11 mouse cellular contexts compared by ENCODE assay signal in genomic region chr11:61212102-61212501, GRCm38 (mm10). TPM values are rescaled to one million over a fixed set of nuclear protein-coding genes. Genes with fewer than 3 reads are reported as not detected.
DNase-seq lines count a peak whose midpoint lies in the region; ATAC-seq and TF ChIP-seq lines count a peak whose summit lies in the region.
"Had no signal": no experiment of that assay in that cellular context is flagged by ENCODE, and none has a peak within 500 bp of the region (broad histone marks: within the 10 kb centered on the region; RNA-seq: fewer than 3 reads in every experiment).

No protein-coding gene starts in this region.

- H3K4me2 ChIP-seq in CH12.LX (ENCODE audit: insufficient read depth, low read depth, poor library complexity, severe bottlenecking): peak overlapping the region; percentile 6
- no peak overlapping the region for H3K4me2 ChIP-seq in liver, postnatal 0 days (ENCODE audit: low read depth, low read length)
- H3K4me2 ChIP-seq in forebrain, embryonic 14.5 days (ENCODE audit: low read length): no peak overlapping the region
- H3K4me2 ChIP-seq: hindbrain, embryonic 14.5 days; liver, embryonic 15.5 days had no signal

- H3K27me3 ChIP-seq in kidney, adult 2 months (replicated peaks; ENCODE audit: control insufficient read depth, insufficient read depth, low read length): no peaks in the 10 kb centered on the region
- H3K27me3 ChIP-seq in CH12.LX (replicated peaks): peaks cover 28% of the 10 kb centered on the region
- H3K27me3 ChIP-seq in liver, postnatal 0 days (ENCODE audit: insufficient read depth, low read length): peaks cover 17% of the 10 kb centered on the region; the same call in 1 of the 2 replicates
- H3K27me3 ChIP-seq in forebrain, embryonic 14.5 days (replicated peaks; ENCODE audit: control insufficient read depth, insufficient read depth, low read length): no peaks in the 10 kb centered on the region

- H3K36me3 ChIP-seq in kidney, adult 2 months (ENCODE audit: control insufficient read depth, insufficient read depth, low read length): no peaks in the 10 kb centered on the region
- H3K36me3 ChIP-seq in CH12.LX (replicated peaks in 1 of 2; ENCODE audit: control insufficient read depth in 1 of 2, insufficient read depth in 1 of 2, low read length in 1 of 2): no peaks in the 10 kb centered on the region
- no peaks in the 10 kb centered on the region for H3K36me3 ChIP-seq in liver, postnatal 0 days (replicated peaks; ENCODE audit: insufficient read depth, low read length)
- H3K36me3 ChIP-seq in forebrain, embryonic 14.5 days (ENCODE audit: control insufficient read depth, insufficient read depth, low read length): no peaks in the 10 kb centered on the region
- H3K36me3 ChIP-seq: liver, embryonic 15.5 days had no signal

- H3K9me3 ChIP-seq in CH12.LX (replicated peaks; ENCODE audit: low read length): no peaks in the 10 kb centered on the region
- no peaks in the 10 kb centered on the region for H3K9me3 ChIP-seq in liver, postnatal 0 days (ENCODE audit: low read length)
- H3K9me3 ChIP-seq in forebrain, embryonic 14.5 days (replicated peaks; ENCODE audit: control insufficient read depth, low read length): no peaks in the 10 kb centered on the region
- H3K9me3 ChIP-seq: liver, embryonic 15.5 days had no signal

- H3K9ac ChIP-seq in CH12.LX (ENCODE audit: insufficient read depth, low read depth): no peak overlapping the region
- no peak overlapping the region for H3K9ac ChIP-seq in liver, postnatal 0 days (replicated peaks)
- H3K9ac ChIP-seq in forebrain, embryonic 14.5 days (ENCODE audit: low read length): no peak overlapping the region
- H3K9ac ChIP-seq: hindbrain, embryonic 14.5 days; liver, embryonic 15.5 days had no signal

- TF ChIP-seq EP300 in CH12.LX (IDR thresholded peaks at IDR 0.05; ENCODE audit: low read length): no peak
- no peak for TF ChIP-seq EP300 in liver, postnatal 0 days (IDR thresholded peaks at IDR 0.05; ENCODE audit: low read depth)

- in situ Hi-C loops in CH12.LX (cut with MboI; ENCODE audit: low pct_ligation_motif_present, low pct_unique_long_range_greater_than_20kb, low sequenced_read_pairs): no loop called here

- TF ChIP-seq CTCF in kidney, adult 2 months (conservative IDR thresholded peaks at IDR 0.05; ENCODE audit: insufficient read depth, insufficient read length, low read depth, low read length): peak; percentile 41
- peak in 1 of 2 experiments; percentile 59; a peak in 2 of 4 replicates for TF ChIP-seq CTCF in CH12.LX (conservative IDR thresholded peaks at IDR 0.05 in 1 of 2, IDR thresholded peaks at IDR 0.05 in 1 of 2; ENCODE audit: low read depth in 2 of 2, low read length in 2 of 2)
- TF ChIP-seq CTCF in liver, postnatal 0 days (IDR thresholded peaks at IDR 0.05; ENCODE audit: low read depth): peak; percentile 52

- DNase-seq in adrenal gland, postnatal 10 days: peak; percentile 18
- no peak for DNase-seq in adrenal gland, adult 2 months
- no peak for DNase-seq in kidney, adult 2 months
- no peak for DNase-seq in kidney, adult 11 months
- DNase-seq in CH12.LX (ENCODE audit: extremely low read depth): peak; percentile 39
- peak; percentile 27 for DNase-seq in liver, postnatal 0 days
- no peak for DNase-seq in forebrain, embryonic 14.5 days (ENCODE audit: low spot score)
- DNase-seq in yolk sac, embryonic 10.5 days (ENCODE audit: low spot score): no peak

- dilution Hi-C loops in CH12.LX (cut with MboI; ENCODE audit: extremely low pct_ligation_motif_present, extremely low pct_unique_long_range_greater_than_20kb, low sequenced_read_pairs): no loop called here

- no peaks in the 10 kb centered on the region for H3K4me1 ChIP-seq in kidney, adult 2 months (ENCODE audit: control insufficient read depth, insufficient read depth, low read length)
- peaks cover 15 to 16% of the 10 kb centered on the region in 2 experiments for H3K4me1 ChIP-seq in CH12.LX (ENCODE audit: control insufficient read depth in 1 of 2, insufficient read depth in 2 of 2)
- H3K4me1 ChIP-seq in liver, postnatal 0 days (ENCODE audit: insufficient read depth): 0 out of 2 replicates have a peak, but pooled peaks cover 3% of the 10 kb centered on the region
- no peaks in the 10 kb centered on the region for H3K4me1 ChIP-seq in forebrain, embryonic 14.5 days (ENCODE audit: control insufficient read depth, insufficient read depth, low read length)
- H3K4me1 ChIP-seq: liver, embryonic 15.5 days had no signal

- no peak for ATAC-seq in liver, postnatal 0 days
- ATAC-seq in forebrain, embryonic 14.5 days: no peak

- H3K27ac ChIP-seq in kidney, adult 2 months (ENCODE audit: insufficient read depth, low read depth, low read length): no peak overlapping the region
- H3K27ac ChIP-seq in CH12.LX (ENCODE audit: insufficient read depth, low read depth): no peak overlapping the region
- no peak overlapping the region for H3K27ac ChIP-seq in liver, postnatal 0 days (ENCODE audit: low read depth)
- no peak overlapping the region for H3K27ac ChIP-seq in forebrain, embryonic 14.5 days (ENCODE audit: low read depth, low read length)
- H3K27ac ChIP-seq: hindbrain, embryonic 14.5 days; liver, embryonic 15.5 days had no signal

- no peaks in the 10 kb centered on the region for H3K79me2 ChIP-seq in CH12.LX (replicated peaks; ENCODE audit: control insufficient read depth, extremely low read depth, insufficient read depth, poor library complexity, severe bottlenecking)

- 32% methylated on average over 20 of the region's 20 CpGs for whole genome bisulfite sequencing in kidney, adult 2 months
- 34% methylated on average over 20 of the region's 20 CpGs for WGBS in liver, postnatal 0 days (ENCODE audit: insufficient replicate concordance)
- WGBS in forebrain, embryonic 14.5 days: 41% methylated on average over 20 of the region's 20 CpGs

- peak; percentile 5 for TF ChIP-seq RAD21 in CH12.LX (IDR thresholded peaks at IDR 0.05; ENCODE audit: low read depth, low read length)

- H3K4me3 ChIP-seq in kidney, adult 2 months (ENCODE audit: insufficient read depth, low read depth, low read length): no peak overlapping the region
- H3K4me3 ChIP-seq in CH12.LX (replicated peaks in 1 of 3; ENCODE audit: low read depth in 2 of 3, low read length in 2 of 3, poor library complexity in 1 of 3): no peak overlapping the region
- no peak overlapping the region for H3K4me3 ChIP-seq in liver, postnatal 0 days (ENCODE audit: low read depth, low read length)
- no peak overlapping the region for H3K4me3 ChIP-seq in forebrain, embryonic 14.5 days (ENCODE audit: low read depth, low read length)
- H3K4me3 ChIP-seq: erythroblast, embryonic 14.5 days; liver, embryonic 15.5 days had no signal

- TF ChIP-seq POLR2A in kidney, adult 2 months (IDR thresholded peaks at IDR 0.05; ENCODE audit: low read depth, low read length): no peak
- no peak for TF ChIP-seq POLR2A in CH12.LX (IDR thresholded peaks at IDR 0.05; ENCODE audit: low read depth, low read length)

TF ChIP-seq in CH12.LX, 34 proteins besides CTCF, POLR2A, EP300 and RAD21 (continues in another document):
- no peak for TF ChIP-seq ETS1 (conservative IDR thresholded peaks at IDR 0.05; ENCODE audit: low read depth, low read length)
- no peak for TF ChIP-seq JUN (IDR thresholded peaks at IDR 0.05; ENCODE audit: insufficient read depth, low read depth, low read length)
- no peak for TF ChIP-seq ZKSCAN1 (IDR thresholded peaks at IDR 0.05; ENCODE audit: borderline replicate concordance, low read depth, low read length)
- TF ChIP-seq PAX5 (IDR thresholded peaks at IDR 0.05; ENCODE audit: low read length): no peak
- TF ChIP-seq IRF4 (IDR thresholded peaks at IDR 0.05; ENCODE audit: low read depth, low read length): peak; percentile 56; the same call in 1 of the 2 replicates
- TF ChIP-seq ZMIZ1 (IDR thresholded peaks at IDR 0.05; ENCODE audit: low read depth, low read length): no peak
- no peak for TF ChIP-seq USF1 (IDR thresholded peaks at IDR 0.05; ENCODE audit: low read depth, low read length)
- no peak for TF ChIP-seq POLR2AphosphoS2 (IDR thresholded peaks at IDR 0.05; ENCODE audit: low read depth, low read length)
- peak; percentile 89 for TF ChIP-seq ELF1 (IDR thresholded peaks at IDR 0.05; ENCODE audit: low read depth, low read length)
- peak; percentile 49 for TF ChIP-seq BHLHE40 (IDR thresholded peaks at IDR 0.05; ENCODE audit: low read depth, low read length)
- peak; percentile 70 for TF ChIP-seq NRF1 (IDR thresholded peaks at IDR 0.05; ENCODE audit: low read depth, low read length)
- no peak for TF ChIP-seq ZNF384 (IDR thresholded peaks at IDR 0.05; ENCODE audit: low read depth, low read length)

RNA-seq across cellular contexts. Expression of gene Aldh3a1, which starts 4.8 kb away (rescaled TPM):
- total RNA-seq in adrenal gland, postnatal 10 days (2021): under 1 TPM in 1 of 2 experiments, not detected in 1; 0.15 TPM
- under 1 TPM in 1 of 2 experiments, not detected in 1; 0.95 TPM for total RNA-seq in adrenal gland, adult 2 months (2021)
- polyA plus RNA-seq in adrenal gland, adult 2 months (2012; rRNA removed): 0.08 and 0.15 TPM in 2 replicates
- polyA plus RNA-seq in kidney, adult 2 months (2012; rRNA removed): 1.1 and 1.3 TPM in 2 replicates
- total RNA-seq in CH12.LX (2012; rRNA removed): 0.25 and 0.29 TPM in 2 replicates
- 0.12 TPM in 1 of 2 replicates, not detected in the other for total RNA-seq in CH12.LX (2014; rRNA removed)
- 0.13 TPM in 1 of 2 replicates, not detected in the other for polyA plus RNA-seq in CH12.LX (2012; ENCODE audit: insufficient read length, low read depth)
- 0.09 and 0.12 TPM in 2 replicates for polyA plus RNA-seq in liver, postnatal 0 days (2015; fragmentation: Nextera tagmentation; extraction: Ambion mirVana)
- polyA plus RNA-seq in forebrain, embryonic 14.5 days (2014; fragmentation: Nextera tagmentation; extraction: Ambion mirVana): not detected in 2 replicates
- polyA plus RNA-seq: erythroblast, embryonic 14.5 days; hindbrain, embryonic 14.5 days had no signal

RNA-seq across cellular contexts. Expression of gene Usp22, which starts 37.2 kb away (rescaled TPM):
- total RNA-seq in adrenal gland, postnatal 10 days (2021): 10 to 100 TPM; 60.6 to 70.6 TPM
- total RNA-seq in adrenal gland, adult 2 months (2021): 10 to 100 TPM; 62.5 to 62.6 TPM
- 126 and 150 TPM in 2 replicates for polyA plus RNA-seq in adrenal gland, adult 2 months (2012; rRNA removed)
- 29.2 and 31.1 TPM in 2 replicates for polyA plus RNA-seq in kidney, adult 2 months (2012; rRNA removed)
- total RNA-seq in CH12.LX (2012; rRNA removed): 56.7 and 65.3 TPM in 2 replicates
- total RNA-seq in CH12.LX (2014; rRNA removed): 51.9 and 54.7 TPM in 2 replicates
- 38.9 and 48.1 TPM in 2 replicates for polyA plus RNA-seq in CH12.LX (2012; ENCODE audit: insufficient read length, low read depth)
- 8.7 and 10.0 TPM in 2 replicates for polyA plus RNA-seq in liver, postnatal 0 days (2015; fragmentation: Nextera tagmentation; extraction: Ambion mirVana)
- polyA plus RNA-seq in forebrain, embryonic 14.5 days (2014; fragmentation: Nextera tagmentation; extraction: Ambion mirVana): 359 and 455 TPM in 2 replicates

RNA-seq across cellular contexts. Expression of gene Aldh3a2, which starts 55.2 kb away (rescaled TPM):
- total RNA-seq in adrenal gland, postnatal 10 days (2021): 10 to 100 TPM; 67.7 to 74.7 TPM
- total RNA-seq in adrenal gland, adult 2 months (2021): 10 to 100 TPM; 54.0 to 54.3 TPM
- polyA plus RNA-seq in adrenal gland, adult 2 months (2012; rRNA removed): 34.7 and 36.6 TPM in 2 replicates
- polyA plus RNA-seq in kidney, adult 2 months (2012; rRNA removed): 106 and 112 TPM in 2 replicates
- total RNA-seq in CH12.LX (2012; rRNA removed): 25.1 and 26.3 TPM in 2 replicates
- total RNA-seq in CH12.LX (2014; rRNA removed): 18.5 and 19.5 TPM in 2 replicates
- 28.4 and 29.8 TPM in 2 replicates for polyA plus RNA-seq in CH12.LX (2012; ENCODE audit: insufficient read length, low read depth)
- 89.8 and 93.3 TPM in 2 replicates for polyA plus RNA-seq in liver, postnatal 0 days (2015; fragmentation: Nextera tagmentation; extraction: Ambion mirVana)
- polyA plus RNA-seq in forebrain, embryonic 14.5 days (2014; fragmentation: Nextera tagmentation; extraction: Ambion mirVana): 30.2 and 31.8 TPM in 2 replicates
- polyA plus RNA-seq: erythroblast, embryonic 14.5 days had no signal

Comparison
In these comparisons a context has a peak if more than half of its experiments do, and no peak if none do; other contexts are left out.
1. DNase-seq: peak in adrenal gland, postnatal 10 days (single experiment), CH12.LX (single experiment) and liver, postnatal 0 days (single experiment); none in adrenal gland, adult 2 months (single experiment), kidney, adult 2 months (single experiment), kidney, adult 11 months (single experiment), forebrain, embryonic 14.5 days (single experiment) and yolk sac, embryonic 10.5 days (single experiment).